Mouse (Mus musculus) A20 (cell line): ENCODE measurements around the gene Lrrk1.
A peak's percentile ranks its signal among the peaks of the same experiment; 100 is the strongest.

Experiments
- DNase-seq: peaks from one replicate; pipeline ENCODE4 v3.0.0-alpha.2; 2011; ENCODE audit warnings: low read depth, low spot score

The Lrrk1 gene

DNA sequence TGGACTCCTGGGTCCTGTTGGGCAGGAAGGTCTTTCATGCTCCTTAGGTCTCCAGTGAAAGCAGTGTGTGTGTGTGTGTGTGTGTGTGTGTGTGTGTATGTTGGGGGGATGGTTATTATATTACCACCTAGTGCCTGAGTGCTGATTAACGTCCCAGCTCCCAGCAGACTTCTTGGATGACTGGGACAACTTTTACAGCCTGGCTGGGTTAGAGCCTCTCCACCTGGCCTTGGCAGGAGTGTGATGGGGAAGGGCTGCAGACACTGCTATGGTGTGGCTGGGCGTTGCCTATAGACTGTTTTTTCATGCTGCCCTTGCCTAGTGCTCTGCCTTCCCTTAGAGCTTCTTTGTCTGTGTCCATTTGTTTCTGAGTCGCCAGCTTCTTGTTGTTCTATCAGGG, 48.1 kb downstream of the Lrrk1 start:
- no peak for DNase-seq

DNA sequence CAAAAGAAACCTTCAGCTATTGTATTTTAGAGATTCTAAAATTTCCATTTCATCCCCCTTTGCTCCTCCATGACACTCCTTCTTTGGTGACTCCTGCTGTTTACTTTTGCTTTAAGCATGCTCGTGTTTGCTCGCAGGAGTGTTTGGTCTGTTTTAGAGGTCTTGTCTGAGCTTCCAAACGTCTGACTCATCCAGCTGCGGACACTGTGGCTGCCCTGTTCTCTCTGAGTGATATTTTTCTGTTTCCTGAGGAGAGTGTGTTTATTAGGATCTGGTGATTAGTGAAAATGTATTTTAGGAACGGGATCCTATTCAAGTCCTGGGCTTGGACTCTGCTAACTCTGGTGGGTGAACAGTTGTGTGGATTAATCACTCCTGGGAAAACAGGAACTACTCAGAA, 48.5 kb downstream of the Lrrk1 start:
- no peak for DNase-seq

DNA sequence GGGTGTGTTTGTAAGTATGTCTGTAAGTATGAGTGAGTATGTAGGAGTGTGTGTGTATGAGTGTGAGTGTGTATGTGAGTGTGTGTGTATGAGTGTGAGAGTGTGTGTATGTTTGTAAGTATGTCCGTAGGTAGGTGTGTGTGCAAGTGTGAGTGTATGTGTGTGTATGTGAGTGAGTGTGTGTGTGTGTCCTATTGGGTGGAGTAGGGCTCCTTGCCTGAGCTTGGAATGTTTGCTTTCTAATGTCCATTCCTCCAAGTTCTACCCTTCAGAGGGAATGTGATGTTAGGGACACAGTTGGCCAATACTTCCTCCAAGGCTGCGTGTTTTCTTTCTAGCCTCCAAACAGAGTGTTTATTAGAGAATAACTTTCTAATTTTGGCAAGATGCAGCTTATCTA, 51.2 kb downstream of the Lrrk1 start:
- DNase-seq = no peak

DNA sequence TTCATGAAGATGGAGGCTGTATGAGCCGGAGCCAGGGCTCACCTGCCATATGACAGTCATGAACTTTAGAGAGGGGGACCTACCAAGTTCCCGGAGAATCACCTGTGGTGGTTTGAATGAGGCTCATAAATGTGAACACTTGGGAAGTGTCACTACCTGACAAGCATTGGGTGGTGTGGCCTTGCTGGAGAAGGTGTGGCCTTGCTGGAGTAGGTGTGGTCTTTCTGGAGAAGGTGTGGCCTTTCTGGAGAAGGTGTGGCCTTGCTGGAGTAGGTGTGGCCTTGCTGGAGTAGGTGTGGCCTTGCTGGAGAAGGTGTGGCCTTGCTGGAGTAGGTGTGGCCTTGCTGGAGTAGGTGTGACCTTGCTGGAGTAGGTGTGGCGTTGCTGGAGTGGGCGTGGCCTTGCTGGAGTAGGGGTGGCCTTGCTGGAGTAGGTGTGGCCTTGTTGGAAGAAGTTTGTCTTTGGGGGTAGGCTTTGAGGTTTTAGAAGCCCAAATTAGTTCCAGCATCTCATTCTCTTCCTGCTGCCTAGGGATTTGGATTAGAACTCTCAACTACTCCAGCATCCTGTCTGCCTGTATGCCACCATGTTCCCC, 54.1 kb downstream of the Lrrk1 start:
- DNase-seq = peak; percentile 61

DNA sequence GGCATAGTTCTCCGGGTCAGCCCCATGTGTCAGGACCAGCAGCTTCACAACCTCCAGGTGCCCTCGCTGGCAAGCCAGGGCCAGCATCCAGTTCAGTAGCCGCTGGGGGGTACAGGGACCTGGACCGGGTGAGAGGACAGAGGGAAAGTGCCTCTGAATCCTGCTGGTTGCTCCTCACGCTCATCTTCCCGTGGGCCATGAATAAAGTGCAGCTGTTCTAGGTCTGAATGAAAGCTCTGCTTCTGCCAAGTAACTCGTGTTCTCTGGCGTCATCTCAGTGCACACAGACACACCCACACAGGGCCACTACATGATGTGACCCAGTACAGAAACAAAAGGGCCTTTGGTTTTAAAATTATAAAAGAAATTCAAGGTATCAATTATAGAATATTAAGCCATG, 55.8 kb downstream of the Lrrk1 start:
- DNase-seq = no peak

DNA sequence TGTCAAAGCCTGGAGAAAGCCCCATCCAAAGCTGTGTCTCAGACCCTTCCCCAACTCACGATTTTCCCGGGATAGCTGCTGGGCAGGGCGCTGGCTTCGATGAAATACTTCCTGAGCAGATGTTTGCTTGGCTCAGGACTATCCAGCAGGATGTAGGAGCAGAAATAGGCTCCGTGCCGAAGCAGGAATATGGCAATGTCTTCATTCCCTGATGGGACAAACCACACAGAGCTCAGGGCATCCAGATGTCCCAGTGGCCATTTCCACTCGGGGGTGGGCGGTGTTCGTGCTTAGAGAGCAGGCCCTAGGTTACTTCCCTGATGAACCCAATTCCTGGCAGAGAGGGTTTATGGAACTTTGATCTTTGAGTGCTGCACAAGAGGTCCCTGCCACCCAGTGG, 57.5 kb downstream of the Lrrk1 start:
- DNase-seq = no peak

DNA sequence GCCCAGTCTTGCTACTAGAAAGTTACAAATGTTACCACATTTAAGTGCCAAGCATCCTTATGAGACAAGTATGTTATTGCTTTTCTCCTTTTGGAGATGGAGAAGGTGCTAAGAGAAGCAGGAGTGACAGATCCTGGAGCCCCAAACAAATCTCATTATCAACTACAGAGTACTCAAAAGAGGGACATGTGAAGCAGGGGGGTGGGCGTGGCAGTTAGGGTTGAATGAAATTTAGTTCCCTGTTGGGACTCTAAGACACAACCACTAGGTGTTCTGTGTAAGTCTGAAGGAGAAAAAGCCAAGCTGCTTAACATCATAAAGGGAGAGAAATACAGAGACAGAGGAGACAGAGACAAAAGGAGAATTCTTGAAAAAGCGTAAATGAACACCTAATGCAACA, 60.6 kb downstream of the Lrrk1 start:
- no peak for DNase-seq

DNA sequence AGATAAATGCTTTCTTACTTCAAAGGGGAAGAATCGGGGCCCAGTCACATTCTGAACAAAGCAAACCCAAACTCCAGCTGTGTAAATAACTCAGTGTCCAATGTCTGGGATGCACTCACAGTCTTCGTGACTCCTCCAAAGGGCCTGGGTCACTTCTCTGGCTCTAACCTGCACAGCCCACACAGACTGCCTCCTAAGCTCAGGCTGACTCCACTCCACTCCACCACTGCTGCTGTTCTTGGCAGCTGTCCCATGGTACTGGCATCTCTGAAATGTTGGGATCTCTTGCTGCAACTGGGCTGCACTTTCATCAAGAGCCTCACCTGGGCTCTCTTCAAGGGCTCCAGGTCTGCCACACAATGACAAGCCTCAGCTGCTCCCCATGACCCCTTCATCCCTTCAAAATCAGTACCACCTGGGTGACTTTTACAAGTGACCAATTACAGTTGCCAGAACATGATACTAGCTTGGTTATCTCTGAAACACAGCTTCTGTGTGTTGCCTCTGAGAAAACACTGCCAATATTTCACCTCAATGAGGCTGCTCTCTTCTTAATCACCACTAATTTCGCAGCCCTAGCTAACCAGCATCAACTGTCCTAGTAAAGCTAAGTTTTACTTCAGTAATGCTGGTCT, 62.6 kb downstream of the Lrrk1 start:
- no peak for DNase-seq

DNA sequence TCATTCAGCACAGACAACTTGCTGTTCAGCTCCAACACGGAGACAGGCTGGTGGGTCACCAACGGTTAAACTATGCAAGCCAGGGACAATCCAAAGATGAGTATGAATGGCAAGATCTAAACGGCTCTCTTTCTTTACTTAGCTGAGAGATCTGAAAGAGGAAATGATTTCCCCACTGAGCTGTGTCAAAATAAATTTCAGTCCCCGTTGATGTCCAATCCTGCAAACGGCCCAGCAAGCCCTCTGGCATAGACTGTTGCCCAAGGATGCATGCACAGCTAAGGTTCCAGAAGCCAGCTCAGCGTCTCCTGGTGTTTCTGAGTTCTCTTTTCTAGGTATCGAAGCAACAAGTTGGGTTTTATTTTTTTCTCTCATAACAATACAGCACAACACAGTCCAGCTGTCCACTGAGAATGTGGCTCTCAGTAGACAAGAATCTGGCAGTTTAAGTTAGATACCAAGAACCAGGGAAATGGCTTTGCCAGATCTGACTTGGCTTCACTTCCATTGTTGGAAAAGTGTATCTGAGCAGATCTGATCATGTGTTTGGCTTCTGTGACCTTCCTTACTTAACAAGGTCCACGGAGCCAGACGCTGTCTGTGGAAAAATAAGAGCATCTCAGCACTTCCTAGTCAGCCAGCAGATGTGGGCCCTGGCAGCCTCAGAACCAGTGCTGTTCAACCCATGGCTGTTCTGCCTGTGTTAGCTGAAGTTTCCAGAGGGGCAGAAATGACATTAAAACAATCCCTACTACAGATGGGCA, 64.7 kb downstream of the Lrrk1 start:
- peak; percentile 30 for DNase-seq

DNA sequence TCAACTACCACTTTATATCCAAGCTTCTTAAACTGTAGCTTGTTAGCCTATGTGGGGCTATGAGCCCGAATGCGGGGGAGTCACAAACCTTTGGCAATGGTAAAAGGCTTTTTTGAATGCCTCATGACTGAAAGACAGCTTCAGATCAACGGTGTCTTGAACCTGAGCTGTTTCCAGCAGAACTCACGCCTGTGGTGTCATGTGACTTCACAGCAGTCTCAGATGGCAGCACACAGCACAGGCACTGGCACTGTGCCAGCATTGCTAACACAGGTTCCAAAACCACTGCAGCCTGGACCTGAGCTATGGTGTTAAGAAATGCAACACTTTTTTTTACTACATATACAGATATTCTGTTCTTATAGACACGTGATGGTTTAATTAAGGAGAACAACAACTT, 67.2 kb downstream of the Lrrk1 start:
- peak; percentile 48 for DNase-seq

DNA sequence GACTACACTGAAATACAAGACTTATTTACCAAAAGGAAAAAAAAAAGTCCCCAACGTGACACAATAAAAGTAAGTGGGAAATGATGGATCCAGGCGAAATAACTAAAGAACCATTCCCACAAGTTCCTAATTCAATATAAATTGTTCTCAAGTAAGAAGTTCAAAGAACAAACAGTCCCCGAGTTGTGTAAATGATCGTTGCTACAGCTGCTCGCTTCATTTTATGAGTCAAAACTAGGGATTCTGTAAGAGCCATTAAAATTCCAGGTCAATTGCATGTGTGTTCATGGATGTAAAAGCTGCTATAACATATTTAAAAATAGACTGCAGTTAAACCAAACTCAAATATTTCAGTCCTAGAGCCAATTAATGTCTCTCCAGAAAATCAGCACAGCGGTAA, 70.0 kb downstream of the Lrrk1 start:
- DNase-seq = no peak

DNA sequence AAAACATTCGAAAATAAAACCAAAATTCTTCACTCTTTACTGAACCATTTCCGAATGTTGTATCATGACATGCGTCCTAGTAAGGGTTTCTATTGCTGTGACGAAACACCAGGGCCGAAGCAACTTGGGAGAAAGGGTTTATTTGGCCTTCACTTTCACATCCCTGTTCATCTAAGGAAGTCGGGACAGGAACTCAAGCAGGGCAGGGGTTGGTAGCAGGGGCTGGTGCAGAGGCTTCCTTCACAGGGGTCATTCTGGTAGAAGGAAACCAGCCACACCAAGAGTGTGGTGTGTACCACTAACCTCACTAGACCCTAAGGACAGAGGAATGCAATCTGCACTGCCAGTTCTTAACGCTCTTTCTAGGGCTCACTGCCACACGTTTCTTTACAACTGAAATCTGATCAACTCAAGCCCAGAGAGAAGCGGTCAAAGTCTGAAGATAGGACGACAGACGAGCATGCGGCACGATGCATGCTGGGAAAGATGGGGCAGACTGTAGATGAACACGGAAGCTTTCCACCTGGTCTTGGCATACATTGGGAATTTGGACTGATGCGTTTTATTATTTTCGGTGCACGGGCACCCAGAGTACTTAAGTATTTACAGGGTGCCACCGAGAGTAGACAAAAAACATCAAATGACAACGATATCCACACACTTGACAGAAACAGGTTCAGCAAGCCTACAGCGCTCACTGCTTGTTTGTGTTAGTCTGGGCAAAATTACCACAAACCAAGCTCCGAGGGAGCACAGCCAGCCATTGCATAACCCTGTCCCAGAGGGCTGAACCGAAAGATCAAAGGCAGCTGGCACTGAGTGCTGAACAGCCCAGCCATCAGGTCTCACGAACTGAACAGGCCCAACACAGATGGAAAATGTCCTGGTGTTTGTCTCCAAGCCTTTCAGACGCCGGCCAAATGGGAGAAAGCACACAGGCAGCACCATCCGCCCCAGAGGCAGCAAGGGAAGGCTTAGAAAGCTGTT, 77.2 kb downstream of the Lrrk1 start:
- no peak for DNase-seq

DNA sequence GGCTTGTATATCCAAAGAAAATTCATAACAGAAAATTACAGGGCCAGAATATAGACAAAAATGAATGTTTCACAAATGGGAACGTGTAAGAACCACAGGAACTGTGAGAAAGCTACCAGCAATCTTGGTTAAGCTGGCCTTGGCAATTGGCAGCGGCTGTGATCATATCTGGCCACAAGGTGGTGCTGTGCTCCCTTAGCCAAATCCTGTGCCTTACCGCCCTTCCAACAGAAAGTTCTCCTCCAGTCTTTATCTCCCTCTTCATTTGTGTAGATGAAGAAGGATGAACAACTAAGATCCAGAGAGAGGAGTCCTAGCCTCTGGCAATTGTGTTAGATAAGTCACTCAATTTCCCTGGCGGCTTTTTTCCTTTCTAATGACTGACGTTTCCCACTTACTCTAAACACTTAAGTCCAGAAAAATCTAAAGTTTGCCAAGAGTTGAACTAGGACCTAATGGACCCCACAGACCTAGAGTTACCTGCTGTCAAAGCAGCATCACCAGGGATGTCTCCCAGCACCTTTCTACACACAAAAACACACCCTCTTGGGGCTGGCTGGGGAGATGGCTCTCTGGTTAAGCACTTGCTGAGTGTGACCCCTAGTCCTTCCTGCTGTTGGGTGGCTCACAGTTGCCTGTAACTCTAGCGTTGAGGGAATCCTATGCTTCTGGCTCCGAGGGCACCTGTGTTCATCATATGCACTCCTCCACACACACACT, 78.0 kb downstream of the Lrrk1 start:
- peak; percentile 72 for DNase-seq

DNA sequence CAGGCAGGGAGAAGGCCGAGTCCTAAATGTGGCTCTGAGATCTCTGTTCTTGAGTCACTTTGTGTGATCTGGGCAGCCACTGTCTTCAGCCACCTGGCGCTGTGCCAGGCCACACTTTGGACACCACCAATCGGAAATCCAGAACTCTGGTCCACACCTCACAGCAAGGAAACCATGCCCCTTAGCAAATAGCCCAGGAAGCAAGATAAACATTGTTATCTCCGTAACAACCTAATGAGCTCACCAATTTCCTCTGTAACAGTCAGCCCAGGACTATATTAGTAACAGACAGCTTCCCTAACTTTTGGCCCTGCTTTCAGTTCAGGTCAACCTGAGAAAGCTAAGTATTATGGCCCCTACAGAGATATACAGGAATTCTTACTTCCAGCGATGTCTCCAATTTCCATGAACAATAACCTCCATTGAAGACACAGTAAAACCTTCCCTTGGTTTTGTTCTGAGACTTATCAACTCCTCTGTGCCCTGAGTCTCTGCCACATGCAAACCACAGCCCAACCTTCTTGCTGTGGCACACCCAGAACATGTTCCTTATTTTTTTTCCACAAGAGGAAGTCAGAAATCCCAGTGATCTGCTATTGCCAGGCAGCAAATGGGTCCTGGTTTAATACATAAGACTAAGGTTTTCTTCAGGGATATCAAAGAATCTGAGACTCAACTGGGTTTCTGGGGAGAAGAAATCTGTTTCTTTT, 78.8 kb downstream of the Lrrk1 start:
- no peak for DNase-seq

DNA sequence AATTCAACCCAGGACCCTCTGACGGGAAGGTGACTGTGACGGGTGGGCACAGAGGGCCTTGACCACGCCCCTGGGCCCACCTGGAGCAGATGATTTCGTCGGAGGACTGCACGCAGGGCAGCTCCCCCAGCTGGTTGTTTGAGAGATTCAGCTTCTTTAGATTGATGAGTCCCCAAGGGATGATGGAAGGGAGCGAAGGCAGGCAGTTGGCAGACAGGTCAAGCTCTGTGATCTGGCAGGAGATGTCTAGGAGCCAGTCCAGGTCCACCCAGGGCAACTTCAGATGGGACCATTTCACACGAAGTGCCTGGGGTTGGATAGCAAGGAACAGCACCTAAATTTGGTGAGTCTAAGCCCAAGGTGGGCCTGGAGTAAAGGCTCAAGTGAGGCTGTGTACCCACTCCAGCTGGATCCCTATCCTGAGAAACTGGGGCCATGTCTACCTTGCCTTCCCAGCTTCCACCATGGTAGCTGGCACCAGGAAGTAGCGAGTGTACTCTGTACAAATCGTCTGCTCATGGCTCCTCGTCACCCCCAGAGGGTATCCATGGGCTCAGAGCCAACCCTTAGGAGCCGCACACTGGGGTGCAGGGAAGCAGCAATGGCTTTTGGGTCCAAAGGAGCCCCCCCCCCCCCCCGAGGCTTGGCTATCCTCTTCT, 79.4 kb downstream of the Lrrk1 start:
- DNase-seq = no peak

DNA sequence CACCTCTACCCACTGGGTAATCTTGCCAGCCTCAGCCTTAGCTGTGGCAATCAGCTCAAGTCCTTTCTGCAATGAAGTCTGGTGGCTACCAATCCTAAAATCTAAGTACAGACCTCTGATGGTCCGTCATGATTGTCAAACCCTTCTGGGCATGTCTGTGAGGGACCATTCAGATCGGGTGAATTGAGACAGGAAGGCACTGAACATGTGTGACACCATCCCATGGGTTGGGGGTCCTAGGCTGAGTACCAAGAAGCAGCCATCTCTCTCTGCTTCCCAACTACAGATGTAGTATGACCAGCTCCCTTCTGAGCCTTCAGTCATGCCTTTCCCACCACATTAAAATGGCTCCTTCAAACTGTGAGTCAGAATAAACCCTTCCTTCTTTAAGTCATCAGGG, 80.4 kb downstream of the Lrrk1 start:
- DNase-seq = no peak

DNA sequence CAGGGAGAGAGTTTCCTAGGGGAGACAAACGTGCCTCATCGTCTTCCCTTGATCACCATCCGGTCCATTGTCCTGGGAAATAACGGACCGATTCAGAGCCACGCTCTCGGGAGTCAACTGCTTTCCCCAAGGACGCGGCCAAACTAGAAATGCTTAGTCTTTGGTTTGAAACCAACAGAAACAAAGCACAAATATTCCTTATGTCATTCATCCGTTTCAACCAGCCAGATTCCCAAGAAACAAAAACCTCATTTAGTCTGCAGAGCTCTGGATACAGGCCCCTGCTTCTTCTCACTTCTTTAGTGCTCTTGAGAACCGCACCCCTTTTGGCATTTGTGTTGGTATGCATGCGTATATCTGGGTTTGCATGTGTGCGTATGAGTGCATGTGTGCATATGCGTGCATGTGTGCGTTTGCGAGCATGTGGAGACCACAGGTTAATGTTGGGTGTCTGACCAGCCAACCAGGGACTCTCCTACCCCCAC, 82.4 kb downstream of the Lrrk1 start:
- DNase-seq = no peak

DNA sequence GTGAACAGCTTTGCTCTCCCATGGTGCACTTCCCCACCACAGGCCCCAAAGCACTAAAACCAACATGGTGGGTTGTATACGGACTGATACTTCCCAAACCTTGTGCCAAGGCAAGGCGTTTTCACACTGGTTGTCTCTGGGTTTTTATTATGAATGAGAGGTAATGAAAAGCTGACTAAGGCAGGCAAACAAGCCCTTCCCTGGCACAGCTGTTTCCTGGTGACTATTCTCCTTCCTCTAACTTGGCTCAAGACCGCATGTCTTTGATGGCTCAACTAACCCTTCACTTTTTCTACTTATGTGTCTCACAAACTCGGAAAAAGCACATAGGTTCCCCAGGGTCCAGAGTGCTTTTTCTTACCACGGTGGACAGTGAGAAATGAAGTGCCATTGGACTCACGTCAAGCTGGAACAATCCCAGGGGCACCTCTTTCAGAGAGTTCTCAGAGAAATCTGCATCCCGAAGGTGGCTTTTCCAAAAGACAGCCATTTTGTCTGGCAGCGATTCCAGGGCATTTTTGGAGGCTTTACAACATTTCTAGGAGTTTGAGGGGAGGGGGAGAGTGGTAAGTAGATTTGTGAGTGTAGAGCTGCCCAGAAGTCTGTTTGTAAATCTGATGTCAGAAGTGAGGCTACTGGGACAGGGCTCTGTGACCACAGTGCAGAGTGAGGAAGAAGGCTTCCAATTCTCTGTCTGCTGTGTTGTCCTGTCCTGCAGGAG, 83.0 kb downstream of the Lrrk1 start:
- no peak for DNase-seq

DNA sequence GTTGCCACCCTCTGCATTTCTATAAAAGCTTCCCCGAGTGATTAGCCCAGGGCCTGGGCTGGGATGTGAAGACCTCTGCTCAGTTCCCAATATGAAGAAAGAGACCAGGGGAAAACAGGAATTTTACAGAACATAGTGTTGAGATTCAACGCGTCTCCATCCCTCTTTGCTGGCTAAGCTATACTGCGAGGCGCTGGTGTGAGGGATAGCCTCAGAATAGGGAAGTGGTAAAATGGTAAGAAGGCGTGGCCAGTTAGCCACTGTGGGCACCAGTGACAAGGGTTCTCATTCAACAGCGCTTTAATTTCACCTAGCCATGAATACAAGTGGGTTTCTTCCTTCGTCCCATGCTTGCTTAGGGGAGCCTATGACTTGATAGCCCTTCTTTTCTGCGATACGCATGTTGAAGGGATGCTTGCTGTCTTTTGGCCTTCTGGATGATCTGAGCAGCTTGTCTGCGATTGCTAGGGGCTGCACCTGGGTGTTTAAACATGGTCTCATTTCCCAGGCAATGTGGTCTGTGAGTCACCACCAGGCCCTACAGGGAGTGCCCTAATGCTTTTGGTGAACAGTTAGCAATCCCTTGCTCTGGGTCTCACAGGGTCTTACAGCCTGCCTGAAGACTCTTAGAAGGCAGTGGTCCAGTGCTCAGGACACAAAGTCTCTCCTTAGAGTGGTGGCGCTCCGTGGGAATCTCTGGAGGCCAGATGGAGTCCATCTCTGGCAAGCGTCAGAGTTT, 84.1 kb downstream of the Lrrk1 start:
- no peak for DNase-seq
